In genomic region chr14:14904750-14905529, GRCm38 (mm10) we compare ENCODE assay signal across 8 mouse cellular contexts.
DNase-seq lines count a peak whose midpoint lies in the region; ATAC-seq and TF ChIP-seq lines count a peak whose summit lies in the region.

No protein-coding gene starts in this region.

- no peaks in the 10 kb centered on the region for H3K36me3 ChIP-seq in ES-E14 (ENCODE audit: control insufficient read depth, insufficient read depth, low read length, poor library complexity, severe bottlenecking)
- H3K36me3 ChIP-seq in hindbrain, embryonic 10.5 days = no peaks in the 10 kb centered on the region

- H3K9ac ChIP-seq in ES-E14 (ENCODE audit: insufficient read depth, low read depth, low read length, poor library complexity, severe bottlenecking) = no peak overlapping the region

- peak; percentile 81 for TF ChIP-seq CTCF in lung, adult 2 months (IDR thresholded peaks at IDR 0.05; ENCODE audit: insufficient read depth, low read length)
- peak; percentile 40; the same call in 1 of the 2 replicates for TF ChIP-seq CTCF in olfactory bulb, adult 2 months (IDR thresholded peaks at IDR 0.05; ENCODE audit: insufficient read depth, low read depth, low read length)

- H3K27me3 ChIP-seq in hindbrain, embryonic 10.5 days (ENCODE audit: insufficient read depth, poor library complexity, severe bottlenecking) = no peaks in the 10 kb centered on the region

- in situ Hi-C loops in ES-E14 (cut with MboI; ENCODE audit: low sequenced_read_pairs in 2 of 2, unreplicated experiment in 2 of 2) = no loop called here

- H3K4me1 ChIP-seq in ES-E14 (ENCODE audit: control insufficient read depth in 2 of 2, insufficient read depth in 2 of 2, low read length in 2 of 2, poor library complexity in 1 of 2) = no peaks in the 10 kb centered on the region
- H3K4me1 ChIP-seq in hindbrain, embryonic 10.5 days (replicated peaks) = no peaks in the 10 kb centered on the region
- H3K4me1 ChIP-seq in lung, adult 2 months (ENCODE audit: control insufficient read depth, insufficient read depth, low read length) = no peaks in the 10 kb centered on the region
- H3K4me1 ChIP-seq in olfactory bulb, adult 2 months (ENCODE audit: control insufficient read depth, insufficient read depth, low read length) = peaks cover 3% of the 10 kb centered on the region; the same call in 1 of the 2 replicates

- no peaks in the 10 kb centered on the region for H3K9me3 ChIP-seq in ES-E14 (ENCODE audit: control insufficient read depth, insufficient read depth, low read depth, low read length)
- H3K9me3 ChIP-seq in hindbrain, embryonic 10.5 days = no peaks in the 10 kb centered on the region

- WGBS in hindbrain, embryonic 10.5 days = 18% methylated on average over 9 of the region's 9 CpGs
- 9% methylated on average over 9 of the region's 9 CpGs for WGBS in lung, adult 2 months
- WGBS in olfactory bulb, adult 2 months = 16% methylated on average over 9 of the region's 9 CpGs

- no peak overlapping the region for H3K4me3 ChIP-seq in ES-E14 (ENCODE audit: insufficient read depth in 1 of 2, low read depth in 1 of 2, low read length in 2 of 2, poor library complexity in 1 of 2, severe bottlenecking in 1 of 2)
- peak overlapping the region; percentile 22; the same call in 1 of the 2 replicates for H3K4me3 ChIP-seq in hindbrain, embryonic 10.5 days
- no peak overlapping the region for H3K4me3 ChIP-seq in lung, adult 2 months (replicated peaks; ENCODE audit: extremely low read depth, low read depth, low read length)
- peak overlapping the region; percentile 31; the same call in 1 of the 2 replicates for H3K4me3 ChIP-seq in olfactory bulb, adult 2 months (ENCODE audit: insufficient read depth, low read depth, low read length)

- H3K27ac ChIP-seq in ES-E14 (ENCODE audit: insufficient read depth, low read depth, low read length, poor library complexity, severe bottlenecking) = no peak overlapping the region
- H3K27ac ChIP-seq in hindbrain, embryonic 10.5 days = no peak overlapping the region
- no peak overlapping the region for H3K27ac ChIP-seq in olfactory bulb, adult 2 months (ENCODE audit: insufficient read depth, low read depth, low read length)

- peak; percentile 73 for DNase-seq in ES-E14 (ENCODE audit: low read depth, low spot score)
- peak; percentile 69 for DNase-seq in cerebellum, adult 8-10 months
- DNase-seq in hindbrain, embryonic 10.5 days (ENCODE audit: low spot score) = peak; percentile 57
- DNase-seq in layer of hippocampus, adult 8-10 months (ENCODE audit: low spot score in 2 of 2) = peak; percentile 63 to 77
- DNase-seq in lung, adult 2 months = peak; percentile 46
- peak; percentile 70 for DNase-seq in thymus, postnatal 0 days (ENCODE audit: low spot score)

- peak; percentile 100 for ATAC-seq in frontal cortex, adult (ENCODE audit: low TSS enrichment)

- no peak for TF ChIP-seq POLR2A in lung, adult 2 months (IDR thresholded peaks at IDR 0.05; ENCODE audit: borderline replicate concordance, extremely low read depth, low read depth, low read length)
- TF ChIP-seq POLR2A in olfactory bulb, adult 2 months (IDR thresholded peaks at IDR 0.05; ENCODE audit: insufficient read depth, low read depth, low read length) = no peak

TF ChIP-seq in ES-E14, 5 proteins besides CTCF, POLR2A, EP300 and RAD21:
- TF ChIP-seq ZC3H11A (IDR thresholded peaks at IDR 0.05; ENCODE audit: borderline replicate concordance, low read depth, low read length) (peak; percentile 41; the same call in 1 of the 2 replicates), CHD2 (IDR thresholded peaks at IDR 0.05; ENCODE audit: low read depth, low read length) (no peak)
TF ChIP-seq in ES-E14: peak in this region for 1.

Comparison
In these comparisons a context has a peak if more than half of its experiments do, and no peak if none do; other contexts are left out.
1. H3K4me3 ChIP-seq: peak in hindbrain, embryonic 10.5 days (single experiment) and olfactory bulb, adult 2 months (single experiment); none in ES-E14 (0 of 2) and lung, adult 2 months (single experiment).
2. Peak in every context shown above with its lines, with median percentiles within 50 percentile points of each other: DNase-seq.